Mouse (Mus musculus) testis, adult 2 months (tissue): ENCODE results near the gene Wdtc1. TPM values are rescaled to one million over a fixed set of nuclear protein-coding genes. Genes with fewer than 3 reads are reported as not detected.

Experiments
- H3K27ac ChIP-seq: fragments of 200-500 bp; 2 replicates; pipeline ENCODE4 v1.5.1; 2012; ENCODE audit warnings: low read depth, low read length; ENCODE audit not compliant: control insufficient read depth, insufficient read depth
- H3K27me3 ChIP-seq: fragments of 200-500 bp; 2 replicates; pipeline ENCODE4 v1.6.1; 2012; ENCODE audit warnings: mild to moderate bottlenecking, low read length, moderate library complexity; ENCODE audit not compliant: control insufficient read depth, insufficient read depth
- H3K36me3 ChIP-seq: fragments of 200-500 bp; 2 replicates; pipeline ENCODE4 v1.6.1; 2012; ENCODE audit warnings: mild to moderate bottlenecking, low read length; ENCODE audit not compliant: control insufficient read depth, insufficient read depth
- H3K4me1 ChIP-seq: fragments of 200-500 bp; 2 replicates; pipeline ENCODE4 v1.6.1; 2012; ENCODE audit warnings: low read length; ENCODE audit not compliant: control insufficient read depth, insufficient read depth
- H3K4me3 ChIP-seq: fragments of 200-500 bp; 2 replicates; pipeline ENCODE4 v1.5.1; 2012; ENCODE audit warnings: low read depth, mild to moderate bottlenecking, low read length, moderate library complexity, mixed read lengths; ENCODE audit not compliant: control insufficient read depth
- CTCF ChIP-seq: fragments of 200-500 bp; IDR thresholded peaks from 2 replicates; pipeline ENCODE4 v1.5.1; 2012; ENCODE audit warnings: low read depth, mild to moderate bottlenecking, inconsistent platforms, low read length, moderate library complexity; ENCODE audit not compliant: control insufficient read depth, insufficient read depth, insufficient replicate concordance
- POLR2A ChIP-seq: fragments of 200-500 bp; IDR thresholded peaks from 2 replicates; pipeline ENCODE4 v1.6.1; 2012; ENCODE audit warnings: low read depth, mild to moderate bottlenecking, inconsistent platforms, low read length, moderate library complexity; ENCODE audit not compliant: control insufficient read depth
- polyA plus RNA-seq: library from polyadenylated mRNA; depleted of rRNA; stranded (reverse); fragments of >200 nt; gene quantifications from 2 replicates; pipeline ENCODE4 v1.2.3, GENCODE M21; 2012

The Wdtc1 gene
- polyA plus RNA-seq, 1 experiment: 323 TPM

GRCm38 (mm10) chr4:133292901-133293843 lies 60.1 kb downstream of the Wdtc1 start:
- no peaks in the 10 kb centered on the region; the same call in 1 of the 2 replicates for H3K36me3 ChIP-seq
- H3K4me3 ChIP-seq: no peak overlapping the region
- no peak for TF ChIP-seq CTCF
- peak; percentile 17; the same call in 1 of the 2 replicates for TF ChIP-seq POLR2A

GRCm38 (mm10) chr4:133292405-133292804 lies 60.9 kb downstream of the Wdtc1 start:
- no peaks in the 10 kb centered on the region for H3K4me1 ChIP-seq
- no peaks in the 10 kb centered on the region; the same call in 1 of the 2 replicates for H3K36me3 ChIP-seq
- no peak overlapping the region for H3K27ac ChIP-seq
- no peak for TF ChIP-seq POLR2A
- no peak for TF ChIP-seq CTCF
- no peak overlapping the region for H3K4me3 ChIP-seq
- H3K27me3 ChIP-seq: no peaks in the 10 kb centered on the region

More at GRCm38 (mm10) chr4:133292901-133293843, 60.1 kb downstream of the Wdtc1 start:
- Histone ChIP-seq H3K27me3 (no peaks in the 10 kb centered on the region), H3K4me1 (no peaks in the 10 kb centered on the region), H3K27ac (peak overlapping the region; percentile 43)

GRCm38 (mm10) chr4:133291255-133291654 lies 62.0 kb downstream of the Wdtc1 start:
- TF ChIP-seq CTCF (no peak), POLR2A (no peak)
- Histone ChIP-seq H3K27ac (no peak overlapping the region), H3K36me3 (no peaks in the 10 kb centered on the region; the same call in 1 of the 2 replicates), H3K4me3 (no peak overlapping the region), H3K27me3 (no peaks in the 10 kb centered on the region), H3K4me1 (no peaks in the 10 kb centered on the region)

- Histone ChIP-seq H3K36me3 (no peaks in the 10 kb centered on the region), H3K4me3 (no peak overlapping the region), H3K27ac (no peak overlapping the region), H3K4me1 (no peaks in the 10 kb centered on the region), H3K27me3 (no peaks in the 10 kb centered on the region)
- TF ChIP-seq POLR2A (no peak), CTCF (no peak)
Observed at GRCm38 (mm10) chr4:133286476-133287077, 66.7 kb downstream of the Wdtc1 start.

- no peak overlapping the region for H3K27ac ChIP-seq
- no peaks in the 10 kb centered on the region for H3K36me3 ChIP-seq
- H3K4me3 ChIP-seq: no peak overlapping the region
- no peaks in the 10 kb centered on the region for H3K4me1 ChIP-seq
- TF ChIP-seq CTCF (no peak), POLR2A (no peak)
- H3K27me3 ChIP-seq: no peaks in the 10 kb centered on the region
Observed at GRCm38 (mm10) chr4:133285950-133286349, 67.3 kb downstream of the Wdtc1 start.

GRCm38 (mm10) chr4:133285299-133285698 lies 68.0 kb downstream of the Wdtc1 start:
- no peak for TF ChIP-seq CTCF
- TF ChIP-seq POLR2A: no peak
- Histone ChIP-seq H3K27ac (no peak overlapping the region), H3K4me3 (no peak overlapping the region), H3K4me1 (no peaks in the 10 kb centered on the region), H3K27me3 (no peaks in the 10 kb centered on the region), H3K36me3 (no peaks in the 10 kb centered on the region)

GRCm38 (mm10) chr4:133282656-133283055 lies 70.6 kb downstream of the Wdtc1 start:
- H3K4me1 ChIP-seq: peaks cover 4% of the 10 kb centered on the region; the same call in 1 of the 2 replicates
- H3K36me3 ChIP-seq: no peaks in the 10 kb centered on the region
- TF ChIP-seq POLR2A (no peak), CTCF (no peak)
- H3K27me3 ChIP-seq: no peaks in the 10 kb centered on the region
- H3K4me3 ChIP-seq: no peak overlapping the region
- H3K27ac ChIP-seq: no peak overlapping the region
